Mouse (Mus musculus): Measurements from ENCODE around the gene Mlx.

DNA sequence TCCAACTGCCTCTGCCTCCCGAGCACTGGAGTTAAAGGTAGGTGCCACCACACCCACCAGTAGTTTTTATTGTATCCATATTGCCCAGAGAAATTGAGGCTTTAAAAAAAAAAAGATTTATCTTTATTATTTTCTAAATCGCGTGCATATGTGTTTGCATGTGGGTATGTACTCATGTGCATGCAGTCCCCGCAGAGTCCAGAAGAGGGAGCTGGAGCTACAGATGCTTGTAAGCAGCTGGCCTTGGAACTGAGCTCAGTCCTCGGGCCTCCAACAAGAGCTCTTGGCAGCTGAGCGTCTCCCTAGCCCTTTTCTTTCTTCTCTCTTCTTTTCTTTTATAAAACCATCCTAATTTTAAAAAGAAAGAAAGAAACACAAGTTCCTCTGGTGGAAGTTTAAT lies 44.6 kb downstream of the Mlx start:
- TF ChIP-seq CTCF (IDR thresholded peaks at IDR 0.05; ENCODE audit: low read depth, low read length) (no peak), GATA1 (IDR thresholded peaks at IDR 0.05; ENCODE audit: borderline replicate concordance, low read length) (no peak), TAL1 (conservative IDR thresholded peaks at IDR 0.05; ENCODE audit: low read depth, low read length) (no peak), GATA2 (IDR thresholded peaks at IDR 0.05; ENCODE audit: borderline replicate concordance, low read depth, low read length) (no peak)
